Mouse (Mus musculus) intestine, embryonic 16.5 days (tissue): Measurements from ENCODE around the gene Olfr961. TPM values are rescaled to one million over a fixed set of nuclear protein-coding genes. Genes with fewer than 3 reads are reported as not detected.

ENCODE experiments used
- ATAC-seq: fragments of 200-750 bp; cut with Nextera tagmentation; 2 replicates; pipeline ENCODE4 v1.8.0; 2017; ENCODE audit warnings: moderate TSS enrichment, moderate library complexity
- H3K27ac ChIP-seq: fragments of 300-500 bp; sonication (generic); 2 replicates; pipeline ENCODE4 v1.5.1; 2014; ENCODE audit warnings: mild to moderate bottlenecking, low read length
- H3K27me3 ChIP-seq: fragments of 300-500 bp; sonication (generic); replicated peaks from 2 replicates; pipeline ENCODE4 v1.6.1; 2014; ENCODE audit warnings: low read length, control low read depth, mixed read lengths; ENCODE audit not compliant: control insufficient read depth, insufficient read depth
- H3K36me3 ChIP-seq: fragments of 300-500 bp; sonication (generic); 2 replicates; pipeline ENCODE4 v1.6.1; 2014; ENCODE audit warnings: low read length, control low read depth; ENCODE audit not compliant: control insufficient read depth, insufficient read depth
- H3K4me1 ChIP-seq: fragments of 300-500 bp; sonication (generic); 2 replicates; pipeline ENCODE4 v1.6.1; 2014; ENCODE audit warnings: low read length, control low read depth, mixed read lengths; ENCODE audit not compliant: control insufficient read depth, insufficient read depth
- H3K4me2 ChIP-seq: fragments of 300-500 bp; sonication (generic); 2 replicates; pipeline ENCODE4 v1.6.1; 2014; ENCODE audit warnings: low read depth, low read length, control low read depth
- H3K4me3 ChIP-seq: fragments of 300-500 bp; sonication (generic); 2 replicates; pipeline ENCODE4 v1.5.1; 2014; ENCODE audit warnings: mild to moderate bottlenecking, low read length
- H3K9ac ChIP-seq: fragments of 300-500 bp; sonication (generic); 2 replicates; pipeline ENCODE4 v1.6.1; 2014; ENCODE audit warnings: low read depth, low read length
- H3K9me3 ChIP-seq: fragments of 300-500 bp; sonication (generic); 2 replicates; pipeline ENCODE4 v1.6.1; 2016; ENCODE audit warnings: low read length, control low read depth; ENCODE audit not compliant: control insufficient read depth
- WGBS: fragments of 180-500 bp; shearing (Covaris S2); extraction: QIAGEN DNeasy Blood & Tissue Kit; methylation state at CpG from one replicate; pipeline ENCODE4 v1.1.7; 2014; 5-methylcytosine and 5-hydroxymethylcytosine counted together
- polyA plus RNA-seq: library from polyadenylated mRNA; unstranded; fragments of >200 nt; fragmentation: Nextera tagmentation; extraction: Ambion mirVana; gene quantifications from 2 replicates; pipeline ENCODE4 v1.2.1, GENCODE M21; 2015

Olfr961 gene
- polyA plus RNA-seq, 1 experiment from 2014 or later = not detected

DNA sequence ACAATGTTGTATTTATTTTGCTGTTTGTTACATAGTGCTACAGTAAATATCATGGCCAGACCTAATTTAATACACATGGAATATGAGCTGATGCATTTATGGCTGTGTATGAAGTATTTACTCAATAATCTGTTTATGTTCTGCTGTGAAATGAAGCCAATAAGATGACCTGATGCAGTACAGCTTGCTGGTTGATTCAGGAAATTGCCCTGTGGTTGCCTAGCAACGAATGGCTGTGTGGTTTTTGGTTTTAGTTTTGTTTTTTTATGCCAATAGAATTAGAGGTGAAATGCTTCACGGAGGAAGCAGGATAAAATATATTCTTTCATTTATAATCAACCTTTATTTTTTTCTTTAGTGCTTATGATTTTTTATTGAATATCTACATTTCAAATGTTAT, 34.4 kb downstream of the Olfr961 start:
- Histone ChIP-seq H3K27ac (no peak overlapping the region), H3K27me3 (no peaks in the 10 kb centered on the region), H3K9ac (no peak overlapping the region), H3K36me3 (no peaks in the 10 kb centered on the region), H3K9me3 (no peaks in the 10 kb centered on the region), H3K4me1 (no peaks in the 10 kb centered on the region), H3K4me2 (no peak overlapping the region), H3K4me3 (no peak overlapping the region)
- WGBS = 61% methylated on average over 2 of the region's 2 CpGs
- ATAC-seq = no peak

Other genes with a start within 250 kb of the Olfr961 start
- gene Olfr952, start 217.9 kb upstream of the Olfr961 start, polyA plus RNA-seq = not detected in 2 replicates
- gene Olfr954, start 188.4 kb upstream of the Olfr961 start, polyA plus RNA-seq = not detected in 2 replicates
- not detected in 2 replicates for gene Olfr955, start 173.1 kb upstream of the Olfr961 start, polyA plus RNA-seq
- not detected in 2 replicates for gene Olfr44, start 151.1 kb upstream of the Olfr961 start, polyA plus RNA-seq
- not detected in 2 replicates for gene Olfr957, start 129.3 kb upstream of the Olfr961 start, polyA plus RNA-seq
- not detected in 2 replicates for gene Olfr958, start 91.0 kb upstream of the Olfr961 start, polyA plus RNA-seq
- not detected in 2 replicates for gene Olfr959, start 69.5 kb upstream of the Olfr961 start, polyA plus RNA-seq
- gene AW551984, start 40.7 kb upstream of the Olfr961 start, polyA plus RNA-seq = 16.0 and 18.1 TPM in 2 replicates
- not detected in 2 replicates for gene Olfr148, start 34.4 kb upstream of the Olfr961 start, polyA plus RNA-seq
- gene Olfr960, start 23.7 kb upstream of the Olfr961 start, polyA plus RNA-seq = not detected in 2 replicates
- not detected in 2 replicates for gene Olfr963, start 22.1 kb downstream of the Olfr961 start, polyA plus RNA-seq
- gene Olfr149, start 62.0 kb downstream of the Olfr961 start, polyA plus RNA-seq = not detected in 2 replicates
- not detected in 2 replicates for gene Olfr965, start 66.3 kb downstream of the Olfr961 start, polyA plus RNA-seq
- gene Olfr150, start 85.9 kb downstream of the Olfr961 start, polyA plus RNA-seq = not detected in 2 replicates
- not detected in 2 replicates for gene Olfr967, start 101.2 kb downstream of the Olfr961 start, polyA plus RNA-seq
- not detected in 2 replicates for gene Olfr968, start 138.2 kb downstream of the Olfr961 start, polyA plus RNA-seq
- not detected in 2 replicates for gene Olfr969, start 145.9 kb downstream of the Olfr961 start, polyA plus RNA-seq
- gene Olfr970, start 163.8 kb downstream of the Olfr961 start, polyA plus RNA-seq = not detected in 2 replicates
- gene Olfr971, start 191.8 kb downstream of the Olfr961 start, polyA plus RNA-seq = not detected in 2 replicates
- not detected in 2 replicates for gene Olfr972, start 221.3 kb downstream of the Olfr961 start, polyA plus RNA-seq